In the genomic region with DNA sequence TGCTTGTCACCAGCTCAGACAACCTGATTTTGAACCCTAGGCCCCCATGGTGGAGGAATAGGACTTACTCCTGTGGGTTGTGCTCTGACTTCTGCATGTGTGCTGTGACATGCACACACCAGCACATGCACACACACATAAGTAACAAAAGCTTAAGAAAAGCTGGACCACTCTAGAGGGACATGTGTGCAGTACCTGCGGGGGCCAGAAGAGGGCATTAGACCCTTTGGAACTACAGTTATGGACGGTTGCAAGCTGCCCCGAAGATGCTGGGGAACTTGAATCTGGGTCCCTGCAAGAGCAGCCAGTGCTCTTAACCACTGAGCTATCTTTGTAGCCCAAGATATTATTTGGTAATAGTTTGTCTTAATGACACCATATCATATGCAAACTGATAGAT, we compare ENCODE assay signal across 10 mouse cellular contexts. TPM values are rescaled to one million over a fixed set of nuclear protein-coding genes. Genes with fewer than 3 reads are reported as not detected.
DNase-seq lines count a peak whose midpoint lies in the region; ATAC-seq lines count a peak whose summit lies in the region.
"Had no signal": no experiment of that assay in that cellular context is flagged by ENCODE, and none has a peak within 500 bp of the region (broad histone marks: within the 10 kb centered on the region; RNA-seq: fewer than 3 reads in every experiment).

No protein-coding gene starts in this region.

- H3K27me3 ChIP-seq in liver, embryonic 15.5 days, result peaks cover 43% of the 10 kb centered on the region
- H3K27me3 ChIP-seq: neural tube, embryonic 12.5 days had no signal

- no peaks in the 10 kb centered on the region for H3K9me3 ChIP-seq in liver, embryonic 15.5 days (replicated peaks)
- H3K9me3 ChIP-seq: neural tube, embryonic 12.5 days had no signal

- H3K4me1 ChIP-seq in liver, embryonic 15.5 days (replicated peaks), result peaks cover 13% of the 10 kb centered on the region
- H3K4me1 ChIP-seq: neural tube, embryonic 12.5 days had no signal

- 24% methylated on average over 3 of the region's 3 CpGs for WGBS in liver, embryonic 15.5 days (ENCODE audit: insufficient replicate concordance)

- no peak overlapping the region for H3K4me2 ChIP-seq in liver, embryonic 15.5 days
- H3K4me2 ChIP-seq: neural tube, embryonic 12.5 days had no signal

- no peak overlapping the region for H3K9ac ChIP-seq in liver, embryonic 15.5 days
- H3K9ac ChIP-seq: neural tube, embryonic 12.5 days had no signal

- H3K36me3 ChIP-seq in liver, embryonic 15.5 days (replicated peaks), result no peaks in the 10 kb centered on the region
- H3K36me3 ChIP-seq: neural tube, embryonic 12.5 days had no signal

- DNase-seq in cerebellum, postnatal 14 days, result peak; percentile 26 to 60
- no peak for DNase-seq in cerebellum, adult 9-11 months
- peak; percentile 33 for DNase-seq in 3T3-L1 (ENCODE audit: low read depth, low spot score)
- DNase-seq in T-cell, adult 2 months (ENCODE audit: low spot score), result peak; percentile 19
- DNase-seq in thymus, postnatal 25 days, result peak; percentile 53
- no peak for DNase-seq in gastrocnemius, adult 18-20 months (ENCODE audit: low spot score)
- no peak for DNase-seq in heart, adult 9 months (ENCODE audit: low spot score in 2 of 2)

- H3K27ac ChIP-seq in liver, embryonic 15.5 days (replicated peaks), result no peak overlapping the region
- H3K27ac ChIP-seq: neural tube, embryonic 12.5 days had no signal

- peak; percentile 32; the same call in 1 of the 2 replicates for ATAC-seq in liver, embryonic 15.5 days (ENCODE audit: insufficient read depth)

- H3K4me3 ChIP-seq in liver, embryonic 15.5 days (replicated peaks), result no peak overlapping the region
- H3K4me3 ChIP-seq: neural tube, embryonic 12.5 days had no signal

RNA-seq across cellular contexts. Expression of gene Gcm1, which starts 46.2 kb away (rescaled TPM):
- not detected in 2 replicates for polyA plus RNA-seq in liver, embryonic 15.5 days (2015; fragmentation: Nextera tagmentation; extraction: Ambion mirVana)
- not detected for total RNA-seq in gastrocnemius, adult 18-20 months (2021)
- total RNA-seq: hematopoietic stem cell, adult 5-6 weeks had no signal
- polyA plus RNA-seq: neural tube, embryonic 12.5 days had no signal

Comparison
In these comparisons a context has a peak if more than half of its experiments do, and no peak if none do; other contexts are left out.
1. DNase-seq: peak in cerebellum, postnatal 14 days (2 of 2), 3T3-L1 (single experiment), T-cell, adult 2 months (single experiment) and thymus, postnatal 25 days (single experiment); none in cerebellum, adult 9-11 months (single experiment), gastrocnemius, adult 18-20 months (single experiment) and heart, adult 9 months (0 of 2).